Mouse (Mus musculus): ENCODE data around the gene Ier5.

Gene Ier5

GRCm38 (mm10) chr1:155054366-155054965 is 45.0 kb downstream of the Ier5 start:
- DNase-seq (ENCODE audit: low spot score in 2 of 2), result no peak

- no peak for DNase-seq (ENCODE audit: low spot score in 2 of 2)
These were observed 46.1 kb downstream of the Ier5 start for GRCm38 (mm10) chr1:155053296-155053695.

GRCm38 (mm10) chr1:155052761-155053166 is 46.7 kb downstream of the Ier5 start:
- DNase-seq (ENCODE audit: low spot score in 2 of 2), result no peak

GRCm38 (mm10) chr1:155052131-155052760 is 47.2 kb downstream of the Ier5 start:
- no peak for DNase-seq (ENCODE audit: low spot score in 2 of 2)

GRCm38 (mm10) chr1:155051701-155052127 is 47.7 kb downstream of the Ier5 start:
- no peak for DNase-seq (ENCODE audit: low spot score in 2 of 2)

GRCm38 (mm10) chr1:155050897-155051592 is 48.4 kb downstream of the Ier5 start:
- DNase-seq (ENCODE audit: low spot score in 2 of 2), result no peak

GRCm38 (mm10) chr1:155050174-155050573 is 49.3 kb downstream of the Ier5 start:
- peak; percentile 28 to 52 for DNase-seq (ENCODE audit: low spot score in 2 of 2)

- DNase-seq (ENCODE audit: low spot score in 2 of 2), result peak; percentile 87 to 93
These were observed 50.5 kb downstream of the Ier5 start for GRCm38 (mm10) chr1:155048947-155049346.
